Mouse (Mus musculus): ENCODE measurements around the gene Unc5c.

The Unc5c gene

GRCm38 (mm10) chr3:141511253-141512038 is 46.4 kb downstream of the Unc5c start:
- DNase-seq (ENCODE audit: low spot score in 2 of 2) = no peak

GRCm38 (mm10) chr3:141528751-141529150 is 63.7 kb downstream of the Unc5c start:
- no peak for DNase-seq (ENCODE audit: low spot score in 2 of 2)

GRCm38 (mm10) chr3:141529599-141529998 is 64.6 kb downstream of the Unc5c start:
- DNase-seq (ENCODE audit: low spot score in 2 of 2) = no peak

GRCm38 (mm10) chr3:141533861-141534260 is 68.8 kb downstream of the Unc5c start:
- DNase-seq (ENCODE audit: low spot score in 2 of 2) = no peak

- DNase-seq (ENCODE audit: low spot score in 2 of 2) = no peak
These were observed 71.8 kb downstream of the Unc5c start for GRCm38 (mm10) chr3:141536857-141537256.

- DNase-seq (ENCODE audit: low spot score in 2 of 2) = no peak
These were observed 73.1 kb downstream of the Unc5c start for GRCm38 (mm10) chr3:141538120-141538519.

- no peak for DNase-seq (ENCODE audit: low spot score in 2 of 2)
These were observed 75.7 kb downstream of the Unc5c start for GRCm38 (mm10) chr3:141540749-141541148.

- DNase-seq (ENCODE audit: low spot score in 2 of 2) = no peak
These were observed 82.4 kb downstream of the Unc5c start for GRCm38 (mm10) chr3:141547341-141547814.

- no peak for DNase-seq (ENCODE audit: low spot score in 2 of 2)
These were observed 84.6 kb downstream of the Unc5c start for GRCm38 (mm10) chr3:141549661-141550060.

- DNase-seq (ENCODE audit: low spot score in 2 of 2) = no peak
These were observed 87.9 kb downstream of the Unc5c start for GRCm38 (mm10) chr3:141552960-141553359.

- no peak for DNase-seq (ENCODE audit: low spot score in 2 of 2)
These were observed 92.1 kb downstream of the Unc5c start for GRCm38 (mm10) chr3:141557072-141557471.

GRCm38 (mm10) chr3:141575076-141575688 is 110.2 kb downstream of the Unc5c start:
- DNase-seq (ENCODE audit: low spot score in 2 of 2) = no peak

GRCm38 (mm10) chr3:141577382-141577781 is 112.4 kb downstream of the Unc5c start:
- DNase-seq (ENCODE audit: low spot score in 2 of 2) = no peak

- DNase-seq (ENCODE audit: low spot score in 2 of 2) = no peak
These were observed 116.3 kb downstream of the Unc5c start for GRCm38 (mm10) chr3:141581190-141581891.

- DNase-seq (ENCODE audit: low spot score in 2 of 2) = no peak
These were observed 116.8 kb downstream of the Unc5c start for GRCm38 (mm10) chr3:141581892-141582214.

GRCm38 (mm10) chr3:141583180-141583579 is 118.2 kb downstream of the Unc5c start:
- no peak for DNase-seq (ENCODE audit: low spot score in 2 of 2)

GRCm38 (mm10) chr3:141589392-141590012 is 124.5 kb downstream of the Unc5c start:
- DNase-seq (ENCODE audit: low spot score in 2 of 2) = no peak

GRCm38 (mm10) chr3:141593249-141593648 is 128.2 kb downstream of the Unc5c start:
- DNase-seq (ENCODE audit: low spot score in 2 of 2) = no peak

GRCm38 (mm10) chr3:141594120-141594519 is 129.1 kb downstream of the Unc5c start:
- DNase-seq (ENCODE audit: low spot score in 2 of 2) = no peak

- DNase-seq (ENCODE audit: low spot score in 2 of 2) = no peak
These were observed 130.1 kb downstream of the Unc5c start for GRCm38 (mm10) chr3:141595073-141595472.

- no peak for DNase-seq (ENCODE audit: low spot score in 2 of 2)
These were observed 131.4 kb downstream of the Unc5c start for GRCm38 (mm10) chr3:141596461-141596860.

GRCm38 (mm10) chr3:141596881-141597280 is 131.9 kb downstream of the Unc5c start:
- no peak for DNase-seq (ENCODE audit: low spot score in 2 of 2)
